Mouse (Mus musculus) heart, adult 2 months (tissue): Measurements from ENCODE around the gene Myo7a.

Experiments used
- CTCF ChIP-seq: fragments of 200-600 bp; IDR thresholded peaks from 2 replicates; pipeline ENCODE4 v1.8.1; 2022; ENCODE audit warnings: antibody characterized with exemption, mild to moderate bottlenecking, moderate library complexity
- EP300 ChIP-seq: fragments of 200-500 bp; IDR thresholded peaks from 2 replicates; pipeline ENCODE4 v1.6.1; 2011; ENCODE audit warnings: low read depth, low read length, control low read depth; ENCODE audit not compliant: insufficient read depth
- POLR2A ChIP-seq: fragments of 200-500 bp; IDR thresholded peaks from 2 replicates; pipeline ENCODE4 v1.6.1; 2011; ENCODE audit warnings: mild to moderate bottlenecking, low read depth, low read length, control low read depth; ENCODE audit not compliant: insufficient read depth

DNA sequence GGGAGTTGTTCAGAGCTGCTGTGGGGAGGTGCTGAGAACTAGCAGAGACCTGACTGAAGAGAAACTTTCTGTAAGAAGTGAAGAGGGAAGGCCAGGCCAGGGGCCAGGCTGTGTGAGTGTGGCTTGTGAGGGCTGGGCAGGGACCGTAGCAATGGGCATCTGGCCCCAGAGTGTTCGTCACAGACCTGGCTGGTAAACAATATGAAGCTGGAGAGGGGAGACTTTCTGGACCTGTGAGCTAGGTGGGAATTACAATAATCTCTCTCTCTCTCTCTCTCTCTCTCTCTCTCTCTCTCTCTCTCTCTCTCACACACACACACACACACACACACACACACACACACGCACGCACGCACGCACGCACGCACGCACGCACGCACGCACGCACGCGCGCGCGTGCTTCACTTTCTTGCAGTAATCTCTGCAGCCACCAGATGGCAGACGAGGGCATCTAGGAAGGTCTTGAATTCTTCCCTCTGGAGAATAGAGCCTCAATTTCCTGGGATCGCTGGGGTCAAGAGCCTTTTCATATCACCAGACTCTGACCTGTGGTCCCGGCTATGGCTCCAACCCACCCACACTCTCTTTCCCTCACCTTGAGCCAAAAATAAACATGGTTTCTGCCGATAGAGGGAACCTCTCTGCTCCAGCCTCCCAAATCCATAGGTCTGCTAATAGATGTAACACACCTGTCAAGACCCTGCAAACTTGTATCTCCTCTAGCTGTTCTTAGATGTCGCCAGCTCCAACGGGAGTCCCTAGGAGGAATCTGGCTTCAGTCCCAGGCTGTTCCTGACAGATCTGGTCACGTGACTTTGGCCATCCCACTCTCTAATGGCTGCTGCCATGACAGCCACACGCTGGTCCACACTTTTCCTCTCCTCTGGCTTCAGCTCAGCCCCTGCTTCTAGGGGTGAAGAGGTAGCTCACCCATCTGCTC, 16.1 kb downstream of the Myo7a start:
- TF ChIP-seq CTCF, result peak; percentile 71
- 0 out of 2 replicates have a peak, but pooled peaks have one; percentile 37 for TF ChIP-seq EP300
- no peak for TF ChIP-seq POLR2A
